Mouse (Mus musculus): ENCODE results near the gene Ptpre.
A peak's percentile ranks its signal among the peaks of the same experiment; 100 is the strongest.
"Not testable (repeated sequence)": the region's sequence is repeated elsewhere in the genome, so short reads cannot be mapped to it uniquely, and the experiment has no call there.

Ptpre gene

GRCm38 (mm10) chr7:135534548-135535189, 2.6 kb upstream of the Ptpre start:
- no peak for DNase-seq (ENCODE audit: low spot score)

DNA sequence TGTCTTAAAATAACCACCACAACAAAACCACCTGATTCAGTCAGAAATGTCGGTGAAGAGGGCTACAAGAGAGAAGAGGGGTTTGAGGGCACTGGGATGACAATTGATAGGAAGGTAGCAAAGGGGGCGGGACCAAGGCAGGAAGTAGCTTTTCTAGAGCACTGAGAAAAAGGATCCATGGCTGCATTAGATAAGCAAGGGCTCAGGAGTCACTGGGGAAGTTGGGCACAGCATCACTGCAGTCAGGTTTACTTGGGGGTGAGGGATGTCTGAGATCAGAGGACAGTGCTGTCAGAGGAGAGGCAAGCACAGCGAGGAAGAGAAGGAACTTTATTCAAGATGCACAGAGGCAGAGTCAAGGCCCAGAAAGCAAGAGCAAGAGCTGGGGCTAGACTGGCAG, 1.4 kb upstream of the Ptpre start:
- DNase-seq (ENCODE audit: low spot score): no peak

DNA sequence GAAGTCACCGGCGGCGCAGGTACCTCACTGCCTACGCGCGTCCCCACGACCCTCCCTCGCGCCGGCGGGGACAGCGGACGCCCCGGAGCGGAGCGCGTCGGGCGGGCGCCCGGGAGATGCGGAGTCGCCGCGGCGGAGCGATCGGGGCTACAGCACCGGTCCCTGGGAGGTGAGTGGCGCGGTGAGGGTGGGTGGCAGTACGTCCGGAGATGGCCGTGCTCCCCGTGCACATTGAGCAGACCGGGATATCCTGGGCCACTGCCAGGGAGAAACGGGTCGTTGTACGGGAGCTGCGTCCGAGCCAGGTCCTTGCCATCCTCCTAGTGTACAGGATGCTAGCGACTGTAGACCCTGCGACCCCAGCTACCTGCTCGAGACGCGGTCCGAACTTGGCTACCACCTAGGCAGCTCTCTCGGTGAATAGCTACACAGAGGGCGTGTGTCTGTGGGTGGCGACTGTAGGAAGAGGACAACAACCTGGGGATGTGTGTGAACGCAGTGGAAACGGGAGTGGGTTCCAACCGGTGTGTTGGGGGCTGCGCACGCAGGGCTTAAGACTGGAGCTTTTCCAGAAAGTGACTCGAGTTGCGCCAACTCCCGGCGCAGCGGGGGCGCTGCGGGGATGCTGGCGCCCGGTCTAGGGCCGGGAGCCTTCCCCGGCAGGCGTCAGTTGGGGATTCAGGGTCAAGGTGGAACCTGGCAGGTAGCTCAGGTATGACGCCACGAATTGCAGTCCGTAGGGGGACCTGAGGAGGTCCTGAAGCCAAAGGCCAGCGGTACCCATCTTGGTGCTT, 864 bp downstream of the Ptpre start:
- DNase-seq (ENCODE audit: low spot score): no peak

DNA sequence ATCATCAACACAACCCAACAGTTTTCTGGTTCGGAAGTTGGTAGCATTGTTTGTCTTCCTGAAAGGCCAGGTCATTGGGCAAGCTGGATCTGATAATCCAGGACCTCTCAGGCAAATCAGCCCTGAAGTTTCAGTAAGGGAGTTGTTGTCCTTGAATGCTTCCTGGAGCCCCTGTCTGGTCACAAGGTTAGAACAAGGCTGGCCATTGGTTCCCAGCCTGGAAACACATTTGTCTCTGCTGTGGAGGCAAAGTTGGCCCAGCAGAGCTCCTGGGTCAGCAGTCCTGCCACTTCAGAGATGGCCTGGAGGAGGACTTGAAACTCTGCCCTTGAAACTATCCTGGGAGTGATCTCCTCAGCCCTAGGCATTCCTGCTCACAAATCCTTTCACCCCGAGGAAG, 2.1 kb downstream of the Ptpre start:
- no peak for DNase-seq (ENCODE audit: low spot score)

- DNase-seq (ENCODE audit: low spot score): peak; percentile 39
Measured at GRCm38 (mm10) chr7:135542235-135542634, 5.0 kb downstream of the Ptpre start.

DNA sequence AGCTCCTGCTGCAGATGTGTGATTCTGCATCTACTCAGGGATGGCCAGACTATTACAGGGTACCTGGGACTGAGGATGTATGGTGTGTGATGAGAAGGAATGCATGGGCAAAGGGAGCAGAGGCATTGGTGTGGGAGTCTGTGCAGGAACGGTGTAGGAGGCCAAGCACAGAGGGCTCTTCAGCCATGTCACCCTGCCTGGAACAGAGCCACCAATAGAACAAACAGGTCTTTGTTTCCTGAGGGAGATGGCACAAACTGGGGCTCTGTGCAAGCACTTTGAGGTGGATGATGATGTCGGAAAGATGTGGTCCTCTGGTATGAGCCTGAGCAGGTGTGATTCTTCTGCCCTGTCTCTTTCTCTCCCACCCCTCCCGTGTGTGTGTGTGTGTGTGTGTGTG, 5.8 kb downstream of the Ptpre start:
- DNase-seq (ENCODE audit: low spot score): no peak

DNA sequence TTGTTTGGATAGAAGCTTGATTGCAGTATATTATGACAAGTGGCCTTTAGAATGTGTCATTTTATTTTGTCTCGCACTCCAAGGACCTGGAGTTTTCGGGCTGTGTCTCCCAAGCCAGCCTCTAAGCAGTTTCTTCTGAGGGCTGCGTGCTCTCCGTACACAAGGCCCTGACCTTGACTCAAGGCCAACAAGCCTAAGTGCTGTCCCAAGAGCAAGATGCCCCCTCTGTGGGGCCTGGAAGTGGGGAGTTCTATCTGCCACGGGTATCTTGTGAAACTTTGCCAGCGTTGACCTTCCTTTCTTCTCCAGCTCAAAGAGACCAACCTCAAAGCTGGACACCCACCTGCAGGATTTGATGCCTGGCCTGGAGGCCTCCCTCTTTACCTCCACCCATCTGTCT, 7.0 kb downstream of the Ptpre start:
- DNase-seq (ENCODE audit: low spot score): no peak

DNA sequence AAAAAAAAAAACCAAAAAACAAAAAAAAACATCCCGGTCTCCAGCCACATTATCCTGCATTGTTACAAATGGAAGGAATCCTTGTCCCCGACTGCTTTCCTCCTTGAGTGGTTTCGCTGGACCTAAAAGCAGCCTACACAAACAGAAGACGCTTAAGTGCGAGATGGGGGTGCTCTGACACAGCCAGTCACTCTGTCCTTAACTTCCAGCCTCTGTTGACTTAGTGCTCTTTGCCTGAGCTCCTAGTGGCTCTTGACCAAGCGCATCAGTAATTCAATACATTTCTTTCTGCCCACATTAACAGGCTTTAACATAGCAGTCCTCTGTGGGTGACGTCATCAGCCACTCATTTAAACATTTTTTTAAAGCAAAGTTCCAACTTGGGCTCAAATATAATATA, 8.7 kb downstream of the Ptpre start:
- DNase-seq (ENCODE audit: low spot score): peak; percentile 45

DNA sequence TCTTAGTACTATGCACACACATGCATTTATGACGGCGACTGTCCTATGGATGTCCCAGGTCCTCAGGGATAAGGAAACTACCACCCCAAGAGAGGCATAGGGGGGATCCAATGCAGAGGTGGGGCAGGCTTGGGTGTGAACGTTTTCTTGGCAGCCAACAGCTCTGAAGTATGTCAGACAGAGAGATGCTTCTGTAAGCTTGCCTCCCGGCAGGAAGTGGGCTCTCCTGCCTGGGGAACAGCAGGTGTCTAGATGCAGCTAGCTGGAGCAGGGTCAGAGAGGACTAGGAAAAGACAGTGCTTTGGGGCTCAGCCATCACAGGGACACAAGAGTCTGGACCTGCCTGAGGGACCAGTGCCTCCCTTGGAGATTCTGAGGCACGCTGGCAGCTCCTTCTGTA, 9.2 kb downstream of the Ptpre start:
- DNase-seq (ENCODE audit: low spot score): no peak

DNA sequence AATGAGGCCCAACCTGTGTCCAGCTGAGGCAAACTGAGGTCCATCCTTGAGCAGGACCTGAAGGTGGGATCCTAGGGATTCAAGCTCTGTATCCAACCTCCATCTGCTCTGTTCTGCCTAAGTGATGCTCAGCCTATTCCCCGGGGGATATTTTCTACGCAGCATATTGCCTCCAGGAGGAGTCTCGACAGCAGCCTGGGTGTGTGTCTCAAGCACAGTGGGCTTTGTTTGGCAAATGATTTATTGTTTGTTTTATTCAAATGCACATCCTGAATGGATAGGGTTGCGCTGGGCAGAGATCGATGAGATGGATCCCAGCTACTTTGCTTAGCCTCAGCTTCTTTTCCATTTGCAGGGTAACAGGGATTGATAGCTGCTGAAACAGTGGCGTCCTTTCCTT, 11.2 kb downstream of the Ptpre start:
- no peak for DNase-seq (ENCODE audit: low spot score)

DNA sequence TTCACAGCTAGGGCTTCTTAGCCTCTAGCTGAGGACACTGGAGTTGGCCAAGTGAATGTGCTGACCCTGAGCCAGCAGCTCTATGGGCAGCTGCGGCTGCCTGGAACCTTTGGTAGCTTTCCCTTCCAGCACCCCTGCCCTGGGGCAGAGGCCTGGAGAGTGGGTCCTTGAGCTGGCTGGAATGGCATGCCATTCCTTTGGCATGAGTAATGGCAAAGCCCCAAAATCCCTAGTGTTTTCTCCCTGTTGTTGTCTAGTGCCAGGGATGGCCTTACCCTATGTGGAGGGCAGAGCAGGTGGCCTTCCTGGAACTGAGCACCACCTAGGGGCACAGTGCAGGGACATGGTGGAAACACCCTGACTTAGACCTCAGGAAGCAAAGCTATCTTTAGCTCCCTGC, 14.3 kb downstream of the Ptpre start:
- DNase-seq (ENCODE audit: low spot score): peak; percentile 57

- DNase-seq (ENCODE audit: low spot score): no peak
Measured at GRCm38 (mm10) chr7:135553550-135553949, 16.3 kb downstream of the Ptpre start.

- DNase-seq (ENCODE audit: low spot score): no peak
Measured at GRCm38 (mm10) chr7:135556663-135557402, 19.6 kb downstream of the Ptpre start.

DNA sequence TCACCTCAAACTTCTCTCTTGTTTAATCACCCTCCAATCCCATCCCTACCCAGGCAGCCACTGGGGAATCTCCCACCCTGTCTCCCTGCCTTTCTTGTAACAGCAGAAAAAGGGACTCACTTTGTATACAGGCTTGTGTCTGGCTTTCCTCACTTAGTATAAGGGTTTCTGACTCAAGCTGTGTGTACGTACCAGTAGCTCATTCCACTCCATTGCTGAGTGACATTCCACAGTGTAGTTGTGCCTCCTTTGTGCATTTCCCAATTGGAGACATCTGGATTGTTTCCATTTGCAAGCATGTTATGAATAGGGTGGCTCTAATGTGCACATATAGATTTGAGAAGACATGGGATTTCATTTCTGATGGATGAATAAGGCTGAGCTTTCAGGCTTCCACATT, 23.0 kb downstream of the Ptpre start:
- DNase-seq (ENCODE audit: low spot score): no peak

- no peak for DNase-seq (ENCODE audit: low spot score)
Measured at GRCm38 (mm10) chr7:135564022-135564421, 26.7 kb downstream of the Ptpre start.

GRCm38 (mm10) chr7:135566013-135566412, 28.7 kb downstream of the Ptpre start:
- DNase-seq (ENCODE audit: low spot score): no peak

DNA sequence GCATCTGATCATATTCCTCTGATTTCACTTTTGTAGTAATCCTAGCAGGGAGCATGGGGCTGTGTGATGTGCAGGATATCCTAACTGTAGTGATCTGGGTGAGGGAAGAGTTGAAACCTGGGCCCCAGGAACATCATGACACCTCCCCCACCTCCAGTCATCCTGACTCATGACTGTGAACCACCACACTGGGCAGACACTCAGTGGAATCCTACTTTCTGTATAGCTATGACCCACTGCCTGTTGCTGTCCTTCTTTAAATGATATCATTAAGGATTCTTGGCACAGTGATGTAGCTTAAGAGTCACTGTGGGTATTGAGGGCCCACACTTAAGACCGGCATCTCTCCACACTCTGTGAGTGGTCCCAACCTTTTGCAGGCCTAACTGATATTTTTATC, 30.3 kb downstream of the Ptpre start:
- no peak for DNase-seq (ENCODE audit: low spot score)

DNA sequence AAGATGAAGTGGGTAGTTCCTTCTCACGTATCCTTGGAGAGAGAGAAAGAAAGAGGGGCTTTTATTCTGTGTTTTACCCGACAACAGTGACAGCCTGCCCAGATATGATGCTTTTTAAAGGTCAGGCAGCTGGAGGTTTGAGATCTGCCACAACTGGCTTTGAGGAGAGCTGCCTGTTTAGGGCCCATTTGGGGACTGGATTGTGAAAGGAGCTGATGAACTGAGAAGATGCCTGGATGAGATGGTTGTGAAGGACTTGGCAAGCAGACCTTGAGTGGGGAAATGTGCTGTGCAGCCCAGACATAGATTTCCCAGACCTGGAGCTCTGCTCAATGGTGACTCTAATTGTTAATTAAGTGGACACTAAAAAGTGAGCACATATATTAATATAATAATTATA, 31.3 kb downstream of the Ptpre start:
- no peak for DNase-seq (ENCODE audit: low spot score)

- no peak for DNase-seq (ENCODE audit: low spot score)
Measured at GRCm38 (mm10) chr7:135571392-135571791, 34.1 kb downstream of the Ptpre start.

GRCm38 (mm10) chr7:135571951-135572559, 34.8 kb downstream of the Ptpre start:
- DNase-seq (ENCODE audit: low spot score): no peak

DNA sequence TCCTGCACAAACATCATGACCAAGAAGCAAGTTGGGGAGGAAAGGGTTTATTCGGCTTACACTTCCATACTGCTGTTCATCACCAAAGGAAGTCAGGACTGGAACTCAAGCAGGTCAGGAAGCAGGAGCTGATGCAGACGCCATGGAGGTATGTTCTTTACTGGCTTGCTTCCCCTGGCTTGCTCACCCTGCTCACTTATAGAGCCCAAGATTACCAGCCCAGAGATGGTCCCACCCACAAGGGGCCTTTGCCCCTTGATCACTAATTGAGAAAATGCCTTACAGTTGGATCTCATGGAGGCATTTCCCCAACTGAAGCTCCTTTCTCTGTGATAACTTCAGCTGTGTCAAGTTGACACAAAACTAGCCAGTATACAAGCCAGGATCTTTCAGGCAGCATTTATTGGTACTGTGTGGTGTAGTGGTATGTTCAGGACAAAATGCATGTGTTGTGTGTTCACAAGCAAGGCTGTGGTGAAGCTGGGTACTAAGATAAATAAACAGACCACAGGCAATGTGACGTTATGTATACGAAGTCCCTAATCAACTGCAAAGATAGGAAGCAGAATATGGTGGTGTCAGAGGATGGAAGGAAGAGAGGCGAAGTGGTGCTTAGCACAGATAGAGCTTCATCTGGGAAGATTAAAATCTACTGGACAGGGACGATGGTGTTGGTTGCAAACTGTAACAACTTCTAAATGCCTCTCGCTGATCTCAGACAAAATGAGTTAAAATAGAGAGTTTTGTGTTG, 38.2 kb downstream of the Ptpre start:
- not testable (repeated sequence) for DNase-seq (ENCODE audit: low spot score)

DNA sequence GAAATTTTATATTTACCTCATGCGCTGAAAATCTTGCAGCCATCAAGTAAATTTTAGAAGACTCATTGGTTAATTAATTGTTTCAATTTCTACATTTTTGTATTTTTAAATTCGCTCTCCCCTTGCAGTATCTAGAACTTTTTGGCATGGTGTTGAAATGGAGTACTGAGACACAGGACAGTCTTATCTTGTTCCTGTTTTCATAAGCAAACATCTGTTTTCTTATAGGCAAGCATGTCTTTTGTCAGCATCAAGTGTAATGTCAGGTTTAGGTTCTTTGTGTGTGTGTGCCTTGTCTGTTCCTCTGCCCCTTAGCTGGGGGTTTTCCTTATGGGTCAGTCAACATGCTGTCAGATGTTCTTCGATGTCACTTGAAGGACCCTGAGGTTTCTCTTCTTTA, 39.0 kb downstream of the Ptpre start:
- DNase-seq (ENCODE audit: low spot score): no peak
